Mouse (Mus musculus): Measurements from ENCODE around the gene Spi1. TPM values are rescaled to one million over a fixed set of nuclear protein-coding genes. Genes with fewer than 3 reads are reported as not detected.

Gene Spi1
- total RNA-seq, 1 experiment from 2014 or later = 388 TPM

GRCm38 (mm10) chr2:91117585-91118275 is 35.5 kb downstream of the Spi1 start, which contains the start of gene Mybpc3:
Mybpc3 (plus strand) TSS chr2:91118144.
- no peak for ATAC-seq (ENCODE audit: extremely low read depth, insufficient number of reproducible peaks, low FRiP score, poor library complexity, severe bottlenecking)

GRCm38 (mm10) chr2:91118647-91119046 is 36.5 kb downstream of the Spi1 start:
- no peak for ATAC-seq (ENCODE audit: extremely low read depth, insufficient number of reproducible peaks, low FRiP score, poor library complexity, severe bottlenecking)

- no peak for ATAC-seq (ENCODE audit: extremely low read depth, insufficient number of reproducible peaks, low FRiP score, poor library complexity, severe bottlenecking)
Measured at GRCm38 (mm10) chr2:91119061-91119460, 36.9 kb downstream of the Spi1 start.

DNA sequence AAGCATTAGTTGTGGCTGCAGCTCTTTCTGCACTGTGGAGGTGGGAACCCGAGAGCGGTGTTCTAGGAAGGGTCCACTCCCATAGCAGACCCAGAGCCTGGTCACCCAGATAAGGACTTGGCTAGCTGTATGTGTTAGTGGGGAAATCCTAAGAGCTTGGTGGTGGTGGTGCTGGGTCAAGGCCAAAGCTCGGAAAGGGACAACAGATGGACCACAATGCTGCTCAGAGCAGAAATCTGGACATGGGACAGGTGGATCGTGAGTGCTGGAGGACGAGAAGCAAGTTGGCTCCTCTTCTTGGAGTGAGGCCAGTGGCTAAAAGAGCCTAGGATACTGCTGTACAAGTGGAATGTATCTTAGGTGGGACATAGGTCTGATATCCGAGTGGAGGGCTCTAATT is 37.4 kb downstream of the Spi1 start:
- ATAC-seq (ENCODE audit: extremely low read depth, insufficient number of reproducible peaks, low FRiP score, poor library complexity, severe bottlenecking) = no peak

GRCm38 (mm10) chr2:91120261-91120671 is 38.1 kb downstream of the Spi1 start:
- ATAC-seq (ENCODE audit: extremely low read depth, insufficient number of reproducible peaks, low FRiP score, poor library complexity, severe bottlenecking) = no peak

DNA sequence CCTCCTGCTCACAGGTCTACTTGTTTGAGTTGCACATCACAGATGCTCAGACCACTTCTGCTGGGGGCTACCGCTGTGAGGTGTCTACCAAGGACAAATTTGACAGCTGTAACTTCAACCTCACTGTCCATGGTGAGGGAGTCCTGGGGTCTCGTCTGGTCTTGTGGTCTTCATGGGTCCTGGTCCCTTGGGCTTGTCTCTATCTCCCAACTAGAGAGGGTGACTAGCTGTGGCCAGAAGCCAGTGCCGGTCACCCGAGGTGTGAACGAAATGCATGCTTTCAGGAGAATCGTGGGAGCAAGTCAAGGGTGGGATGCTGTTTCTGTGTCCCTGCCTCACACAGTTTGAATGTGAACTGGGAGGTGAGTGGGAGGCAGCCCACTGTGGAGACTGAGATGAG is 38.8 kb downstream of the Spi1 start:
- ATAC-seq (ENCODE audit: extremely low read depth, insufficient number of reproducible peaks, low FRiP score, poor library complexity, severe bottlenecking) = no peak

GRCm38 (mm10) chr2:91121497-91121896 is 39.3 kb downstream of the Spi1 start:
- ATAC-seq (ENCODE audit: extremely low read depth, insufficient number of reproducible peaks, low FRiP score, poor library complexity, severe bottlenecking) = no peak

DNA sequence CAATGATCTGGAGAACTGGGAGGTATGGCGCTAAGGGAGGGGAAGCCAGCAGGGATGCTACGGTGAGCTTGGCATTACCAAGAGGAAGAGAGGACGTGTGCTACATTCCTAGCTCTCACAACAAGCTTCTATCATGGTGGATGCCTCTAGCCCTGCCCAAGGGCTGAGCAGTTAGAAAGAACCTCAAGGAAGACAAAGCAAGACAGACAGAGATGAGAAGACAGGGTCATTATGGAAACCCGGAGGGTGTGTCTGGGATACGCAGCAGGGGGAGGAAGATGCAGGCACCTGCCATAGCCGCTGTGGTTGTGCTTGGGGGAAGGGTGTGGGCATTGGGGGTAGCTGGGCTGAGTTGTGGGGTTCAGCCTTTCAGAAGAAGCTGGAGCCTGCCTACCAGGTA is 41.3 kb downstream of the Spi1 start:
- no peak for ATAC-seq (ENCODE audit: extremely low read depth, insufficient number of reproducible peaks, low FRiP score, poor library complexity, severe bottlenecking)

DNA sequence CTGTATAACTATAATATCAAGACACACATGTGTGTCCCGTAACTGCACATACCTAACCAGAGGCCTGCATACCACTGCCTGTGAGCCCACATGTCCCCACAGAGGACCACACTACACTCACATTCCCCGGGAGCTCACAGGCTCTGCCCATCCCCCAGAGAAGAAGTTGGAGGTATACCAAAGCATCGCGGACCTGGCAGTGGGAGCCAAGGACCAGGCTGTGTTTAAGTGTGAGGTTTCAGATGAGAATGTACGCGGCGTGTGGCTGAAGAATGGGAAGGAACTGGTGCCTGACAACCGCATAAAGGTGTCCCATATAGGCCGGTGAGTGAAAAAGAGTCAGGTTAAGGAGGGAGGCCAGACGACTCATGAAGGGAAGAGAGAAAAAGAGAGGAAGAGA is 42.9 kb downstream of the Spi1 start:
- no peak for ATAC-seq (ENCODE audit: extremely low read depth, insufficient number of reproducible peaks, low FRiP score, poor library complexity, severe bottlenecking)

DNA sequence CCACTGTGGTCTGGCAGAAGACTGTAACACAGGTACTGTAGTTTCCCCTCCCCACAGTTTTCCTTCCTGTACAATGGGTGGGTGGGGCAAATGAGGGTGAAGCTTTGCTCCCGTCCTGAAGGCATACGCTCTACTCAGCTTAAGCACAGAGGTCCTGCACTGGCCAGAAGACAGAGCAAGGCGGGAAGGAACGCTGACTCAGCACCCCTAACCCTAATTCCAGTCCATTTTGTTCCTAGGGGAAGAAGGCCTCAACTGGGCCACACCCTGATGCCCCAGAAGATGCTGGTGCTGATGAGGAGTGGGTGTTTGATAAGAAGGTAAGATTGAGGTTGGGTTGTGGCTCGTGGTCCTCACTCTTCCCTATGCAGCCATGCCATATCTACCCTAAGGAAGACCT is 46.6 kb downstream of the Spi1 start:
- no peak for ATAC-seq (ENCODE audit: extremely low read depth, insufficient number of reproducible peaks, low FRiP score, poor library complexity, severe bottlenecking)

DNA sequence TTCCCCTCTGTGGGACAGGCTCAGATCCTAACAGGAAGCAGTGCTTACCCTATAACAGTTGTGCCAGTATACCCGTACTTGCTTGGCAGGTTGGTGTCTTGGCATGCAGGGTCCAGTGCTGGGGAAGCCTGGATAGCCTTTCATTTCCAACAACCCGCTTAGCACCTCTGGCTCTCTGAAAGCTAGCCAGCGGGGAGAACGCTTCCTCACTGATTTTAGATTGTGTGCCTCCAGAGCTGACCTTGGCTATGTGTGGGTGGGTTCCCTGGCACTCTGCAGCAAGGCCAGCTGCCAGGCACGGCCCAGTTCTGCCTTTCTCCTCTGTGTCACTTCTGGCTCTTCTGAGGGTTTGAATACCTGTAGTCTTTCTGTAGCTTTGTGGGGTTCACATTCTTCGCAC is 47.9 kb downstream of the Spi1 start:
- ATAC-seq (ENCODE audit: extremely low read depth, insufficient number of reproducible peaks, low FRiP score, poor library complexity, severe bottlenecking) = no peak

- ATAC-seq (ENCODE audit: extremely low read depth, insufficient number of reproducible peaks, low FRiP score, poor library complexity, severe bottlenecking) = no peak
Measured at GRCm38 (mm10) chr2:91131251-91131650, 49.1 kb downstream of the Spi1 start.

- no peak for ATAC-seq (ENCODE audit: extremely low read depth, insufficient number of reproducible peaks, low FRiP score, poor library complexity, severe bottlenecking)
Measured at GRCm38 (mm10) chr2:91132035-91132434, 49.8 kb downstream of the Spi1 start.

DNA sequence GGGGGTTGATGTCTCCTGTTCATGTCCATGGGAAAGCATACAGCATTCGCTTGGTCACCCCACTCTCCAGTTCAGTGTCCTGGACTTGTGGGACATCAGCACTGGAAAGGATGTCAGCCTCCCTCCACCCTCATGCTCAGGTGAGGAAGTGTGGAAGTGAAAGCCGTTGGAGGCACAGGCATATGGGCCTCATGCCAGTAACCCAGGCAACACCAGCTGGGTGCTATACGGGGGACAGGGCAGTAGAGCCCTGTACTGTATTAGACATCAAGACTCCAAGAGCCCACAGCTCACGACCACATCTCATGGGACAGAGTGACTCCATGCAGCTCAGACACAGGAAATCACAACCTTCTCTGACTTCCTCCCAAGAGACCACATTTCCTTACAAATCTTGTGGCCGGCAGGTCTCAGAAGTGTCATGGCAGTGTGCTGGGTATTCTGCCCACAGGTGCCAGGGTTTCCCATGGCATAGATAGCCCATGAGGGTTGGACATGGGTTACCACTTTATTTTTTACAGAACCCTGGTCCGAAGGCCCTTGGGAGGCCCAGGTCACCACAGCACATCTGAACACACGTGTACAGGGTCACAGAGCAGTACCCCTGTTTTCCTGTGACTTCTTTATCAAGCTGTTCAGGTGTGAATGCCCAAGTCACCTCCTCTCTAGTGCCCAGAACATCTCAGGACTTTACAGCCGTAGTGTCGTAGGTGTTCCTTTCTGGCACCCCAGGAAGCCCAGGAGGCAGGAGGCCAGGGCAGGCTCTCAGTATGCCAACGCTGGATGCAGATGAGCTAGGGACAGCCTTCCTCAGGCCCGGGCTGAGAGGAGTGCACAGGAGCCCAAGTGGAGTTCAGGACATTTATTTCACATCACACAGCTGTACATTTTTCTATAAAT is 54.6 kb downstream of the Spi1 start:
- ATAC-seq (ENCODE audit: extremely low read depth, insufficient number of reproducible peaks, low FRiP score, poor library complexity, severe bottlenecking) = no peak

- ATAC-seq (ENCODE audit: extremely low read depth, insufficient number of reproducible peaks, low FRiP score, poor library complexity, severe bottlenecking) = no peak
Measured at GRCm38 (mm10) chr2:91137481-91137880, 55.3 kb downstream of the Spi1 start.

DNA sequence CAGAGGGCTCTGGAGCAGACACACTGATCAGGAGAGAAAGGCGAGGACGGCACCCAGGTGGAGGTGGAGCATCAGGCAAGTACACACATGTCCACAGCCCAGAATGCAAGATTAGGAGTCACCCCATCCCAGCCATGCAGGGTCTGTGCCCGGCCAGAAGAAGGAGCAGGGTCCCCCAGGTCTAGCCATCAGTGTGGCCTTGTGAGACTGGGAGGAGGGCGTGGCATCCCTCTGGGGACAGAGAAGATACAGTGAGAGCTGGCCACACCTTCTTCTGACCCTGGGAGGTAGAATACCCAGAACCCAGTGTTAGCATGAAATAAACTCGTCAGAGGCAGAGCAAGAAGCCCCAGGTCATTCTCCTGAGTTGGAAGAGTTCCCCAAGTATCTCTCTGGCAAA is 57.1 kb downstream of the Spi1 start:
- no peak for ATAC-seq (ENCODE audit: extremely low read depth, insufficient number of reproducible peaks, low FRiP score, poor library complexity, severe bottlenecking)

DNA sequence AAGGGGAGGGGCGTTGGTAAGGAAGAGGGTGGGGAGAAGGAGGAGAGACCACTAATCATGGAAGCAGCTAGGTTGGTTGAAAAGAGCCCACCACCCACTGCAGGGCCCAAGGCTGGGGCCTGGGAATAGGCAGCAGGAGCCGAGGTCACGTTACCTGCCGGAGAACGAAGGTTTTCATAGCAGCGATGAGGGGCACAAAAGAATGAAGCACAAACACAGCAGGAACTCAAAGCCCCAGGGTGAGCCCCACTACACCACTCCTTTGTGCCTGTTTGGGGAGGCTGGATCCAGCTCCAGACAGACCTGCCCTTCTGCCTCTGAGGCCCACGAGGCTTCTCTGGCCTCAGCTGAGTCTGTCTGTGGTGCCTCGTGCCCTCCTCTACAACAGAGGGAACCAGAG is 57.6 kb downstream of the Spi1 start:
- ATAC-seq (ENCODE audit: extremely low read depth, insufficient number of reproducible peaks, low FRiP score, poor library complexity, severe bottlenecking) = no peak

DNA sequence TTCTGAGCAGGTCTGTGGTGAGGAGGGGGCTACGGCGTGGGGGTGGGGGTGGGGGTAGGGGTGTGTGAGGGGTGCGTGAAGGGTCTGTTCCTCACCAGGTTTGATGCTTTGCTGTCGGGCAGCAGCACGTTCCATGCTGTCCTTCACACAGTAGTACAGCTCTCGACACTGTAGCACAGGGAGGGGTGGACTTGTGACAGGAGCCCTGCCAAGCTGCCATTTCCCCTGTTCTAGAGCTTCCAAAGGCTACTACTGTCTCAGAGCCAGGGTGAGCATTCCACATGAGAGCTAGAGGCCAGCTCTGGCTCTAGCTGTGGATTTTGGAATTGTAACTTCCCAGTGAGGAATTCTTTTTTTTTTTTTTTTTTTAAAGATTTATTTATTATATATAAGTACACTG is 60.7 kb downstream of the Spi1 start:
- no peak for ATAC-seq (ENCODE audit: extremely low read depth, insufficient number of reproducible peaks, low FRiP score, poor library complexity, severe bottlenecking)

- no peak for ATAC-seq (ENCODE audit: extremely low read depth, insufficient number of reproducible peaks, low FRiP score, poor library complexity, severe bottlenecking)
Measured at GRCm38 (mm10) chr2:91143401-91143800, 61.2 kb downstream of the Spi1 start.

GRCm38 (mm10) chr2:91148101-91148500 is 65.9 kb downstream of the Spi1 start:
- ATAC-seq (ENCODE audit: extremely low read depth, insufficient number of reproducible peaks, low FRiP score, poor library complexity, severe bottlenecking) = no peak

All from neutrophil, adult 5-6 weeks (primary cell).